In the genomic region with DNA sequence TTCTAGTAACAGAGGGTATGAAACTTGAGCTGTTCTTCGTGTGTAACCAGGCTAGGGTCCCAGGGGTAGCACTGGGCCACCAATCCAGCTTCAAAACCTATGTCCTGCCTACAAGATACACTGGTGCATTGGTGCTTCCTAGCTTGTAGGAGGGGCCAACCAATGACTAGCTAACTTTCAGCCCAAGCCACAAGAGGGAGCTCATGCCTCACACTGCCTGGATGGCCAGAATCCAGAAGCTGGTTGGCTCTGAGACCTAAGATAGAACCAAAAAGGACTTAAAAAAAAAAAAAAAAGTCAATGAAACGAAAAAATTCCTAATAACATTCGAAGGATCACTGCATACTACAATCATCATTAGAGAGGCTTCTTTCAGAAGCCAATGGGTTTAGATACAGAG, we compare ENCODE assay signal across 9 mouse cellular contexts. TPM values are rescaled to one million over a fixed set of nuclear protein-coding genes. Genes with fewer than 3 reads are reported as not detected.
DNase-seq lines count a peak whose midpoint lies in the region; ATAC-seq and TF ChIP-seq lines count a peak whose summit lies in the region.
"Had no signal": no experiment of that assay in that cellular context is flagged by ENCODE, and none has a peak within 500 bp of the region (broad histone marks: within the 10 kb centered on the region; RNA-seq: fewer than 3 reads in every experiment).

No protein-coding gene starts in this region.

- peaks cover 37% of the 10 kb centered on the region for H3K9me3 ChIP-seq in CH12.LX (replicated peaks; ENCODE audit: low read length)
- H3K9me3 ChIP-seq: limb, embryonic 12.5 days had no signal

- 0 out of 2 replicates have a peak, but pooled peaks have one; percentile 34 for ATAC-seq in erythroid progenitor cell, adult 5-6 weeks (replicated peaks; ENCODE audit: low FRiP score, poor library complexity, severe bottlenecking)

- H3K27ac ChIP-seq in CH12.LX (ENCODE audit: insufficient read depth, low read depth): no peak overlapping the region
- H3K27ac ChIP-seq: limb, embryonic 12.5 days had no signal

- no peaks in the 10 kb centered on the region for H3K4me1 ChIP-seq in CH12.LX (ENCODE audit: control insufficient read depth in 1 of 2, insufficient read depth in 2 of 2)
- H3K4me1 ChIP-seq: limb, embryonic 12.5 days had no signal

- in situ Hi-C loops in CH12.LX (cut with MboI; ENCODE audit: low pct_ligation_motif_present, low pct_unique_long_range_greater_than_20kb, low sequenced_read_pairs): no loop called here

- DNase-seq in heart, postnatal 4 days: peak; percentile 27
- DNase-seq in heart, adult 9 months (ENCODE audit: low spot score in 2 of 2): no peak
- no peak for DNase-seq in CH12.LX (ENCODE audit: extremely low read depth)
- DNase-seq in adrenal gland, adult 18-20 months (ENCODE audit: low spot score in 2 of 2): peak; percentile 55 to 57
- peak; percentile 14 for DNase-seq in left cerebral cortex, adult 11 months (ENCODE audit: low spot score)
- DNase-seq in right cerebral cortex, postnatal 10 days (ENCODE audit: low spot score in 2 of 2): peak; percentile 23 to 26
- no peak for DNase-seq in gastrocnemius, postnatal 25 days

- TF ChIP-seq EP300 in CH12.LX (IDR thresholded peaks at IDR 0.05; ENCODE audit: low read length): no peak

- H3K36me3 ChIP-seq in CH12.LX (replicated peaks in 1 of 2; ENCODE audit: control insufficient read depth in 1 of 2, insufficient read depth in 1 of 2, low read length in 1 of 2): no peaks in the 10 kb centered on the region
- H3K36me3 ChIP-seq: limb, embryonic 12.5 days had no signal

- no peaks in the 10 kb centered on the region for H3K79me2 ChIP-seq in CH12.LX (replicated peaks; ENCODE audit: control insufficient read depth, extremely low read depth, insufficient read depth, poor library complexity, severe bottlenecking)

- H3K4me2 ChIP-seq in CH12.LX (ENCODE audit: insufficient read depth, low read depth, poor library complexity, severe bottlenecking): no peak overlapping the region
- H3K4me2 ChIP-seq: limb, embryonic 12.5 days had no signal

- no peaks in the 10 kb centered on the region for H3K27me3 ChIP-seq in CH12.LX (replicated peaks)
- H3K27me3 ChIP-seq: limb, embryonic 12.5 days had no signal

- no peak overlapping the region for H3K9ac ChIP-seq in CH12.LX (ENCODE audit: insufficient read depth, low read depth)
- H3K9ac ChIP-seq: limb, embryonic 12.5 days had no signal

- peak in 1 of 2 experiments; percentile 32; a peak in 1 of 4 replicates for TF ChIP-seq CTCF in CH12.LX (conservative IDR thresholded peaks at IDR 0.05 in 1 of 2, IDR thresholded peaks at IDR 0.05 in 1 of 2; ENCODE audit: low read depth in 2 of 2, low read length in 2 of 2)

- no peak overlapping the region for H3K4me3 ChIP-seq in CH12.LX (replicated peaks in 1 of 3; ENCODE audit: low read depth in 2 of 3, low read length in 2 of 3, poor library complexity in 1 of 3)
- H3K4me3 ChIP-seq: limb, embryonic 12.5 days had no signal

- dilution Hi-C loops in CH12.LX (cut with MboI; ENCODE audit: extremely low pct_ligation_motif_present, extremely low pct_unique_long_range_greater_than_20kb, low sequenced_read_pairs): no loop called here

- peak; percentile 30 for TF ChIP-seq RAD21 in CH12.LX (IDR thresholded peaks at IDR 0.05; ENCODE audit: low read depth, low read length)

- TF ChIP-seq POLR2A in CH12.LX (IDR thresholded peaks at IDR 0.05; ENCODE audit: low read depth, low read length): no peak

TF ChIP-seq in CH12.LX, 34 proteins besides CTCF, POLR2A, EP300 and RAD21:
- TF ChIP-seq ZMIZ1 (IDR thresholded peaks at IDR 0.05; ENCODE audit: low read depth, low read length) (no peak), KAT2A (IDR thresholded peaks at IDR 0.05; ENCODE audit: insufficient replicate concordance, low read length) (no peak), ZC3H11A (IDR thresholded peaks at IDR 0.05; ENCODE audit: low read depth, low read length) (no peak), BHLHE40 (IDR thresholded peaks at IDR 0.05; ENCODE audit: low read depth, low read length) (no peak), NELFE (IDR thresholded peaks at IDR 0.05; ENCODE audit: low read depth, low read length) (no peak), MYC (IDR thresholded peaks at IDR 0.05; ENCODE audit: low read depth, low read length) (no peak), MAFK (IDR thresholded peaks at IDR 0.05; ENCODE audit: insufficient replicate concordance, low read length) (no peak), IRF4 (IDR thresholded peaks at IDR 0.05; ENCODE audit: low read depth, low read length) (no peak), MXI1 (IDR thresholded peaks at IDR 0.05; ENCODE audit: low read depth, low read length) (no peak), GABPA (IDR thresholded peaks at IDR 0.05; ENCODE audit: insufficient replicate concordance, low read depth, low read length) (no peak), ELF1 (IDR thresholded peaks at IDR 0.05; ENCODE audit: low read depth, low read length) (no peak), POLR2AphosphoS2 (IDR thresholded peaks at IDR 0.05; ENCODE audit: low read depth, low read length) (no peak)

RNA-seq across cellular contexts. Expression of gene Pdzph1, which starts 31.3 kb away (rescaled TPM):
- total RNA-seq in heart, postnatal 4 days (2021): not detected
- total RNA-seq in CH12.LX (2012; rRNA removed) (not detected in 2 replicates), CH12.LX (2014; rRNA removed) (not detected in 2 replicates)
- polyA plus RNA-seq in CH12.LX (2012; ENCODE audit: insufficient read length, low read depth): not detected in 2 replicates
- total RNA-seq in adrenal gland, adult 18-20 months (2021): not detected
- not detected in 2 replicates for total RNA-seq in erythroid progenitor cell, adult 5-6 weeks (2015; ENCODE audit: low replicate concordance)
- total RNA-seq in erythroid progenitor cell, adult 5-6 weeks (2017; ENCODE audit: low replicate concordance): not detected in 2 replicates
- total RNA-seq in gastrocnemius, postnatal 25 days (2021): under 1 TPM in 1 of 2 experiments, not detected in 1; 0.23 TPM
- polyA plus RNA-seq: limb, embryonic 12.5 days had no signal

RNA-seq across cellular contexts. Expression of gene Nudt12, which starts 53.3 kb away (rescaled TPM):
- total RNA-seq in heart, postnatal 4 days (2021): 1 to 10 TPM; 5.1 to 8.5 TPM
- total RNA-seq in CH12.LX (2012; rRNA removed) (not detected in 2 replicates), CH12.LX (2014; rRNA removed) (not detected in 2 replicates)
- polyA plus RNA-seq in CH12.LX (2012; ENCODE audit: insufficient read length, low read depth): not detected in 2 replicates
- 10 to 100 TPM; 47.2 to 49.0 TPM for total RNA-seq in adrenal gland, adult 18-20 months (2021)
- 1.1 and 6.3 TPM in 2 replicates for total RNA-seq in erythroid progenitor cell, adult 5-6 weeks (2015; ENCODE audit: low replicate concordance)
- 0.83 and 3.9 TPM in 2 replicates for total RNA-seq in erythroid progenitor cell, adult 5-6 weeks (2017; ENCODE audit: low replicate concordance)
- total RNA-seq in gastrocnemius, postnatal 25 days (2021): 1 to 10 TPM; 7.3 to 9.8 TPM

Comparison
In these comparisons a context has a peak if more than half of its experiments do, and no peak if none do; other contexts are left out.
1. DNase-seq: peak in heart, postnatal 4 days (single experiment), adrenal gland, adult 18-20 months (2 of 2), left cerebral cortex, adult 11 months (single experiment) and right cerebral cortex, postnatal 10 days (2 of 2); none in heart, adult 9 months (0 of 2), CH12.LX (single experiment) and gastrocnemius, postnatal 25 days (single experiment).
2. RNA of gene Nudt12, which starts 53.3 kb away (total RNA-seq): 47.2 to 49.0 TPM in adrenal gland, adult 18-20 months; 7.3 to 9.8 TPM in gastrocnemius, postnatal 25 days, 5.1 to 8.5 TPM in heart, postnatal 4 days, 0.83 to 6.3 TPM in erythroid progenitor cell, adult 5-6 weeks and not detected in CH12.LX; every median in the first group is over 4 times any median in the second.